Mouse (Mus musculus) C2C12 (cell line): ENCODE measurements around the gene Hs3st3b1.

Experiments used
- CEBPB ChIP-seq: IDR thresholded peaks from one replicate; pipeline ENCODE4 v1.6.1; 2011; ENCODE audit warnings: low read depth, mild to moderate bottlenecking, control low read depth, moderate library complexity
- CTCF ChIP-seq: IDR thresholded peaks from one replicate; pipeline ENCODE4 v1.5.1; 2011; ENCODE audit not compliant: control insufficient read depth, insufficient read depth, insufficient read length
- FOSL1 ChIP-seq: IDR thresholded peaks from one replicate; pipeline ENCODE4 v1.8.0; 2011; ENCODE audit warnings: mild to moderate bottlenecking, low read length; ENCODE audit not compliant: poor library complexity, insufficient read depth, severe bottlenecking
- MAX ChIP-seq: IDR thresholded peaks from one replicate; pipeline ENCODE4 v1.6.1; 2011; ENCODE audit warnings: mild to moderate bottlenecking, control low read depth
- MYOD1 ChIP-seq: IDR thresholded peaks from one replicate; pipeline ENCODE4 v1.6.1; 2011; ENCODE audit warnings: low read depth; ENCODE audit not compliant: control insufficient read depth, insufficient read length
- MYOG ChIP-seq: IDR thresholded peaks from one replicate; pipeline ENCODE4 v1.6.1; 2011; ENCODE audit not compliant: control insufficient read depth, insufficient read length; ENCODE audit errors: extremely low read depth
- USF1 ChIP-seq: IDR thresholded peaks from one replicate; pipeline ENCODE4 v1.6.1; 2011; ENCODE audit warnings: low read depth, mild to moderate bottlenecking, control low read depth, moderate library complexity

DNA sequence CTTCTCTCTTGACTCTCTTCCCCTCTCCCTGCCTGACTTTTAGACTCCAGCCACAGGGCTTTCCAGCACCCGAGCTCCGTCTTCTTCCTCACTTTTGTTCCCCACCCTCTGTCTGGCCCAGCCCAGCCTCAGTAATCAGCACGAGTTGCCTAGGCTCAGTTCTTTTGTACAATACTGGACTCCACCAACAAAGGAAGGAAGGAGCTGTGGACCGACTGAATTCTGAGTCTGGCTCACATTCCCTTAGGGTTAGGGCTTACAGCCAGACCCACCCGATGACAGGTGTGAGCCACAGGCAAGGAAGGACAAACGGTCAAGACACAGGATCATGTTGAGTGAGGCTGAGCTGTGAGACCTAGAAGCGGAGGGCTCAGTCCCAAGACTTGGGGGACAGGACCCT lies 34.7 kb upstream of the Hs3st3b1 start:
- TF ChIP-seq CTCF (no peak), USF1 (no peak), CEBPB (no peak), MYOD1 (no peak), MAX (no peak), MYOG (no peak), FOSL1 (no peak)
